Mouse (Mus musculus): ENCODE results near the gene Cd93.

Gene Cd93

GRCm38 (mm10) chr2:148402227-148402626 is 41.1 kb downstream of the Cd93 start:
- DNase-seq (ENCODE audit: low spot score) = no peak

GRCm38 (mm10) chr2:148398901-148399685 is 44.3 kb downstream of the Cd93 start:
- DNase-seq (ENCODE audit: low spot score) = no peak

- DNase-seq (ENCODE audit: low spot score) = no peak
Measured at GRCm38 (mm10) chr2:148397784-148398100, 45.6 kb downstream of the Cd93 start.

- no peak for DNase-seq (ENCODE audit: low spot score)
Measured at GRCm38 (mm10) chr2:148397015-148397783, 46.2 kb downstream of the Cd93 start.

- no peak for DNase-seq (ENCODE audit: low spot score)
Measured at GRCm38 (mm10) chr2:148396209-148396608, 47.2 kb downstream of the Cd93 start.

- DNase-seq (ENCODE audit: low spot score) = no peak
Measured at GRCm38 (mm10) chr2:148395131-148396051, 48.0 kb downstream of the Cd93 start, which contains the start of gene Sstr4. Gene Sstr4 (plus strand): TSS chr2:148395344.

- DNase-seq (ENCODE audit: low spot score) = no peak
Measured at GRCm38 (mm10) chr2:148393846-148394245, 49.5 kb downstream of the Cd93 start.

GRCm38 (mm10) chr2:148393149-148393548 is 50.2 kb downstream of the Cd93 start:
- no peak for DNase-seq (ENCODE audit: low spot score)

- no peak for DNase-seq (ENCODE audit: low spot score)
Measured at GRCm38 (mm10) chr2:148387652-148388581, 55.4 kb downstream of the Cd93 start.

- no peak for DNase-seq (ENCODE audit: low spot score)
Measured at GRCm38 (mm10) chr2:148386927-148387326, 56.4 kb downstream of the Cd93 start.
